8 mouse cellular contexts compared by ENCODE assay signal in the genomic region with DNA sequence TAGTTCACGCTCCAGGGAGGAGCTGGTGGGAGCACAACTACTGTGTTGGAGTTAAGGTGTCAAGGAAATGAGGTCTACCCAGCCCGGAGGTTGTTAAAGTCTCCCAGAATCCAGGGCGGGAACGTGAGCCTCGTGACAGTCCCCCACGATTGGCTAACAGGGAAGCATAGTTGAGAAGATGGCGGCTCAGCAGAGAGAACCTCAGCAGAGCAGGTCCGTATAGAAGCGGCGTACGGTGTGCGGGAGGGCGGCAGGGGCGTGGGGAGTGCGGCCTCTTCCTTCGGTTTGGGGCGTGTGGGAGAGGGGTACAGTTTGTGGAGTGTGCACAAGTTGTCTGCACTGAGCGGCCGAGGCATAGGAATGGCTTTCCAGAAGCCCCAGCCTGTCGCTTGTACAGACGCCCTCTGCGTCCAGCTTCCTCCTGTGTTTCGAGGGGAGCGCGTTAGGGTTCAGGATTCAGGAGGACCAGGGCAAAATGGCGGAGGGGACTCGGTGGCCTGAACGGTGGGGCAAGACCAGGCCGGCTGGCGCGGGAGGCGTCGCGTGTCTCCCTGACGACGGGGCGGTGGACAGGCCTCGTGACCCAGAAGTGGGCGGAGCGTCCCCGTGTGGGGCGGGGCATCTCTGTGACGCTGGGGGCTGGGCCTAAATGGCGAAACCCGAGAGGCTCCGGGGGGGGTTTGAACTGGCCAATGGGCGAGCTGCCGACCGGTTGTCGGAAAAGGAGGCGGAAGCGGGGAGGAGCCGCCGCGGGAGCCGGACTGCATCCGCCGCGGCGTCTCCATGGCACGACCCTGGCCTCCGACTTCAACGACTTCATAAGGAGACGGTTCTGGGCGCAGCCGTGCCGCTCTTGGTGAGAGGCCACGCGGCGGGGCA. TPM values are rescaled to one million over a fixed set of nuclear protein-coding genes. Genes with fewer than 3 reads are reported as not detected.
DNase-seq lines count a peak whose midpoint lies in the region; ATAC-seq and TF ChIP-seq lines count a peak whose summit lies in the region.

Odf2 (plus strand) TSS at position 156 of the 879 bp plus-strand sequence.

- no peak for TF ChIP-seq POLR2A in kidney, adult 2 months (IDR thresholded peaks at IDR 0.05; ENCODE audit: low read depth, low read length)
- TF ChIP-seq POLR2A in spleen, adult 2 months (IDR thresholded peaks at IDR 0.05; ENCODE audit: low read depth, low read length): peak; percentile 49

- 0 out of 2 replicates have a peak, but pooled peaks cover 3% of the 10 kb centered on the region for H3K27me3 ChIP-seq in embryonic facial prominence, embryonic 13.5 days
- no peaks in the 10 kb centered on the region for H3K27me3 ChIP-seq in kidney, adult 2 months (replicated peaks; ENCODE audit: control insufficient read depth, insufficient read depth, low read length)
- no peaks in the 10 kb centered on the region for H3K27me3 ChIP-seq in limb, embryonic 12.5 days
- no peaks in the 10 kb centered on the region for H3K27me3 ChIP-seq in midbrain, embryonic 15.5 days (replicated peaks)
- H3K27me3 ChIP-seq in spleen, adult 2 months (ENCODE audit: control insufficient read depth, insufficient read depth, low read length): no peaks in the 10 kb centered on the region

- peak within 1 kb of the TSS; percentile 99 for H3K4me3 ChIP-seq in embryonic facial prominence, embryonic 13.5 days
- peak within 1 kb of the TSS; percentile 75 for H3K4me3 ChIP-seq in kidney, adult 2 months (ENCODE audit: insufficient read depth, low read depth, low read length)
- H3K4me3 ChIP-seq in limb, embryonic 12.5 days (replicated peaks): peak within 1 kb of the TSS; percentile 100
- peak within 1 kb of the TSS; percentile 81 for H3K4me3 ChIP-seq in midbrain, embryonic 15.5 days
- H3K4me3 ChIP-seq in spleen, adult 2 months (ENCODE audit: extremely low read depth, insufficient read depth, insufficient read length): peak within 1 kb of the TSS; percentile 99

- H3K4me2 ChIP-seq in embryonic facial prominence, embryonic 13.5 days: peak within 1 kb of the TSS; percentile 84
- H3K4me2 ChIP-seq in limb, embryonic 12.5 days: peak within 1 kb of the TSS; percentile 97
- H3K4me2 ChIP-seq in midbrain, embryonic 15.5 days: peak within 1 kb of the TSS; percentile 97

- no peaks in the 10 kb centered on the region for H3K9me3 ChIP-seq in embryonic facial prominence, embryonic 13.5 days
- no peaks in the 10 kb centered on the region for H3K9me3 ChIP-seq in limb, embryonic 12.5 days
- H3K9me3 ChIP-seq in midbrain, embryonic 15.5 days: no peaks in the 10 kb centered on the region

- peaks cover 27% of the 10 kb centered on the region for H3K36me3 ChIP-seq in embryonic facial prominence, embryonic 13.5 days
- H3K36me3 ChIP-seq in kidney, adult 2 months (ENCODE audit: control insufficient read depth, insufficient read depth, low read length): no peaks in the 10 kb centered on the region
- peaks cover 28% of the 10 kb centered on the region for H3K36me3 ChIP-seq in limb, embryonic 12.5 days
- H3K36me3 ChIP-seq in midbrain, embryonic 15.5 days (replicated peaks): peaks cover 18% of the 10 kb centered on the region; the same call in 1 of the 2 replicates
- peaks cover 14% of the 10 kb centered on the region for H3K36me3 ChIP-seq in spleen, adult 2 months (ENCODE audit: control insufficient read depth, insufficient read depth, low read length)

- peak within 1 kb of the TSS; percentile 90 for H3K27ac ChIP-seq in embryonic facial prominence, embryonic 13.5 days
- peak within 1 kb of the TSS; percentile 28 for H3K27ac ChIP-seq in kidney, adult 2 months (ENCODE audit: insufficient read depth, low read depth, low read length)
- H3K27ac ChIP-seq in limb, embryonic 12.5 days: peak within 1 kb of the TSS; percentile 89
- peak within 1 kb of the TSS; percentile 84 for H3K27ac ChIP-seq in midbrain, embryonic 15.5 days
- H3K27ac ChIP-seq in spleen, adult 2 months (ENCODE audit: insufficient read depth, low read length): peak within 1 kb of the TSS; percentile 64

- peaks cover 16% of the 10 kb centered on the region for H3K4me1 ChIP-seq in embryonic facial prominence, embryonic 13.5 days
- H3K4me1 ChIP-seq in kidney, adult 2 months (ENCODE audit: control insufficient read depth, insufficient read depth, low read length): peaks cover 8% of the 10 kb centered on the region; the same call in 1 of the 2 replicates
- H3K4me1 ChIP-seq in limb, embryonic 12.5 days (replicated peaks): peaks cover 13% of the 10 kb centered on the region
- peaks cover 21% of the 10 kb centered on the region for H3K4me1 ChIP-seq in midbrain, embryonic 15.5 days
- H3K4me1 ChIP-seq in spleen, adult 2 months (ENCODE audit: control insufficient read depth, insufficient read depth, insufficient read length): peaks cover 10% of the 10 kb centered on the region

- DNase-seq in 3134 (ENCODE audit: extremely low read depth, insufficient read length, low spot score): peak; percentile 83
- DNase-seq in adrenal gland, postnatal 36 days: peak; percentile 100
- peak; percentile 100 for DNase-seq in heart, adult 18-20 months
- peak; percentile 100 for DNase-seq in kidney, adult 2 months
- peak; percentile 96 to 100 for DNase-seq in spleen, adult 2 months (ENCODE audit: low read depth in 1 of 2, low spot score in 2 of 2)

- TF ChIP-seq CTCF in kidney, adult 2 months (conservative IDR thresholded peaks at IDR 0.05; ENCODE audit: insufficient read depth, insufficient read length, low read depth, low read length): no peak
- TF ChIP-seq CTCF in spleen, adult 2 months (IDR thresholded peaks at IDR 0.05; ENCODE audit: extremely low read depth, insufficient read depth, insufficient read length, insufficient replicate concordance): no peak

- WGBS in embryonic facial prominence, embryonic 13.5 days: under 1% methylated on average over 70 of the region's 70 CpGs
- under 1% methylated on average over 70 of the region's 70 CpGs for WGBS in kidney, adult 2 months
- WGBS in limb, embryonic 12.5 days: 1% methylated on average over 69 of the region's 70 CpGs
- under 1% methylated on average over 70 of the region's 70 CpGs for WGBS in midbrain, embryonic 15.5 days
- WGBS in spleen, adult 2 months: 1% methylated on average over 61 of the region's 70 CpGs

- ATAC-seq in embryonic facial prominence, embryonic 13.5 days (ENCODE audit: insufficient number of reproducible peaks, insufficient read depth, low FRiP score, low TSS enrichment, low read depth): peak; percentile 88
- ATAC-seq in limb, embryonic 12.5 days (ENCODE audit: insufficient number of reproducible peaks, insufficient read depth, low FRiP score, low TSS enrichment, low read depth): peak; percentile 87
- ATAC-seq in midbrain, embryonic 15.5 days (replicated peaks): peak; percentile 92

- H3K9ac ChIP-seq in embryonic facial prominence, embryonic 13.5 days: peak within 1 kb of the TSS; percentile 95
- peak within 1 kb of the TSS; percentile 92 for H3K9ac ChIP-seq in limb, embryonic 12.5 days (replicated peaks)
- H3K9ac ChIP-seq in midbrain, embryonic 15.5 days: peak within 1 kb of the TSS; percentile 87

RNA-seq across cellular contexts. Expression of gene Odf2, which starts in this region (rescaled TPM):
- 10 to 100 TPM; 35.4 to 36.0 TPM for total RNA-seq in adrenal gland, postnatal 36 days (2021)
- 79.8 and 85.3 TPM in 2 replicates for polyA plus RNA-seq in embryonic facial prominence, embryonic 13.5 days (2015; fragmentation: Nextera tagmentation; extraction: Ambion mirVana)
- total RNA-seq in heart, adult 18-20 months (2021): 10 to 100 TPM; 15.0 to 21.8 TPM
- 17.6 and 21.5 TPM in 2 replicates for polyA plus RNA-seq in kidney, adult 2 months (2012; rRNA removed)
- 88.5 and 101 TPM in 2 replicates for polyA plus RNA-seq in limb, embryonic 12.5 days (2016; fragmentation: Nextera tagmentation; extraction: Ambion mirVana)
- 67.3 and 75.9 TPM in 2 replicates for polyA plus RNA-seq in midbrain, embryonic 15.5 days (2015; fragmentation: Nextera tagmentation; extraction: Ambion mirVana)
- 26.3 and 28.2 TPM in 2 replicates for polyA plus RNA-seq in spleen, adult 2 months (2012; rRNA removed)

Comparison
In these comparisons a context has a peak if more than half of its experiments do, and no peak if none do; other contexts are left out.
1. Peak in every context shown above with its lines: DNase-seq, ATAC-seq, H3K4me3 ChIP-seq and H3K27ac ChIP-seq.
2. H3K27ac ChIP-seq: peak in every context shown above with its lines; median percentile 90 in embryonic facial prominence, embryonic 13.5 days; 89 in limb, embryonic 12.5 days; 84 in midbrain, embryonic 15.5 days; 64 in spleen, adult 2 months; 28 in kidney, adult 2 months.